Mouse (Mus musculus) v-Abl transformed pro-B cells (cell line): ENCODE results near the gene Gm4952.
"Not testable (repeated sequence)": the region's sequence is repeated elsewhere in the genome, so short reads cannot be mapped to it uniquely, and the experiment has no call there.

Source experiments
- in situ Hi-C, 2 experiments: fragments of 400-800 bp; cut with MboI; formaldehyde crosslinking; loops; one replicate each; pipeline ENCODE4 v1.15.1; 2025; ENCODE audit not compliant: unreplicated experiment in 2 of 2

Gm4952 gene

DNA sequence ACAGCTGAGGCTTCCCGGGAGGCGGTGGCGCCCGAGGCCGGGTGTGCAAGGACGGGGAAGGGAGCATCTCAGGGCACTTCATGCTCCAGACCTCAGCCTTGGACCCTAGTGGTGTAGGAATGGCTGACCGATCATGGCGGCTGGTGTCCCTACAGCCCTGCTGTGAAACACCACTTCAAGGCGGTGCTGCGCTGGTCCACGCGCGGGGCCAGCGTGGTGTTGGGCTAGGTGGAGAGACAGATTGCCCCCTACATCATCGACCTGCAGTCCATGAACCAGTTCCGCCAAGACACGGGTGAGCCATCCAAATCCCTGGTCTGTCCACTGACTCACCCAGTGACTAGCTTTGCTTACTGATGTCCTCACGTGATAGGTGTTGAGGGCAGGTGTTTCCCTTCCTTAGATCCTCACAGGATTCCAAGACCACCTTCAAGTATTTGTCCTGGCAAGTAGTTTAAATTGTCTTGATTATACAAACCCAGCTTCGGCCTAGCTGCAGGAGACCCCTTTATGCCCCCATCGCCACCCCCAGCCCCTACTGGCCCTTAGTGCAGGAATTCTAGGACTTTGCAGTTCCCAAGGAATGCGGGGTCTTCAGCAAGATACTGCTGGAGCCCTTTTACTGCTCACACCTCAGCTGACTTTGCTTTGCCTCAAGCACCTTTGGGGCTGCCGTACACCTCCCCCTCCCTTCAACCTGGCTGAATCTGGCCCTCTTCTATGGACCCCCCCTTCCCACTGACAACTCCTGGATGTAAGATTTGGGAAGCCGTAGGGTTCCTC lies 3.3 kb upstream of the Gm4952 start:
- in situ Hi-C loops: loop anchor here (10.0 to 25.0 kb wide), 3 partner anchors 462 to 1218 kb away; partner anchors contain the start of gene Olfr1499 (in 1 of the 2)

- in situ Hi-C loops: loop anchor here (10.0 to 25.0 kb wide), 3 partner anchors 462 to 1218 kb away; partner anchors contain the start of gene Olfr1499 (in 1 of the 2)
Observed at GRCm38 (mm10) chr19:12597073-12597405, 2.7 kb upstream of the Gm4952 start.

DNA sequence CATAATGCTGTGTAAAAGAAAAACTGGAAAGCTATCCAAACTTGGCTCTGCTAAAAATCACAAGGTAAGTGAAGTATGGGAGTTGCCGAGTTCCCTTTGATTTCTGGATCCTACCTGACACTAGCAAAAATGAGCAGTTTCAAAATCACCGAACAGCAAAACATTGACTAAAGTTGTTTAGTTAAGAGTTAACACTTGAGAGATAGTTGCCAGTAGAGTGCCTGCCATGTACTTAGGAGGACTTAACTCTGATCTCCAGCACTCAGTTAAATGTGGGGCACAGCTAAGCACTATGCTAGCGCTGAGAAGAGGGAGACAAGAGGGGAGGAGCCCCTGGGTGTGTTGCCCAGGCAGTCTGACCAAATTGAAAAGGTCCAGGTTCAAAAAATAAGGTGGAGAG lies 1.1 kb upstream of the Gm4952 start:
- in situ Hi-C loops: loop anchor here (10.0 to 25.0 kb wide), 3 partner anchors 464 to 1216 kb away; partner anchors contain the start of gene Olfr1499 (in 1 of the 2)

DNA sequence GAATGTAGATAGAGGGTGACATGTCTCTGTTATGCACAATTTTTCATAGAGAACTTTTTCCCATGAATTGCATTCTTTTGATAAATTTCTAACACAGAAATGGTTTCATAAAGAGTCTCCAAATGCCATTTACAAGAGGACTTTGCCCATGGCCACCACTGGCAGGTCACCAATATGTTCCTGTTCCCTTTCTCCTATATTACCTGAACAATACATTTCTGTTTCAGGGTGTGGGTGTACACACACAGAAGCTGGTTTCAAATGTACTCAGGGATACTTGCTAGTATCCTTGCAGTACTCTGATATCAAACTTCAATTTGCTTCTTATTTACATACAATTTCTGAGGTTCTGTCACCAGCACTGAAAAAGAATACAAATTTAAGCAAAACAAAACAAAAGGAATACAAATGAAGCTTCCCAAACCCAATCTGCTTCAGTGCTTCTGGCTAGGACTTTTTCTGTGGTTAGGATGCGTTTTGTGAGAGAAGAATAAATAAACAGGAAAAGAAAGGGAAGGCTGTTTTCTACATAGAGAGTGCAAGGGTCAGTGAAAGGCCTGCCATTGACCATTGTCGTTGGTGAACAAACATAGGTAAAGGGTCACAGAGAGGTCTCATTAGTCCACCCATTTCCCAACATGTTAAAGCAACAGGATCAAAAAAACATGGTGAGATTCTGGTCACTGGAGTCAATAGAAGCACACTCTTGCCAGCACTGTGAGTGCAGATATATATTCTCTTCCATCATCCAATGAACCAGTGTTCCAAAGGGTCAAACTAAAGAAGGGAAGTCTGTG lies 1.1 kb downstream of the Gm4952 start:
- in situ Hi-C loops: no loop called here

- in situ Hi-C loops: no loop called here
Observed at GRCm38 (mm10) chr19:12608336-12608735, 8.6 kb downstream of the Gm4952 start.

DNA sequence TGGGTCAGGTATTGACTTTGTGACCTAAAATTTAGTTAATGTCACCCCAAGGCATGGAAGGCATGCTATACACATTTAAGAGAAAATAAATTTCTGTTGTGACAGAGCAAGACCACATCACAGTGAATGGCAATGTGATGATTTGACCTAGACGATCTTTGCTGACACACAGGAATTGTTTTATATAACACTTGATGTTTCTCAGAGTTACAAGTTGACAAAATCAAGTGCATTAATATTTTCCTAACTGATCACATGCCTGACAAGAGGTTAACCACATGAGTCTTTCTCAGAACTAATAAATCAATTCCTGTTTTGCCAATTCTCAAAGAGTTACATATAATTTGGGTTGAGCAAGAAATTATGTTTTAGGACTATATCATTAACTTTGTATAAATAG lies 13.9 kb downstream of the Gm4952 start:
- in situ Hi-C loops: no loop called here

DNA sequence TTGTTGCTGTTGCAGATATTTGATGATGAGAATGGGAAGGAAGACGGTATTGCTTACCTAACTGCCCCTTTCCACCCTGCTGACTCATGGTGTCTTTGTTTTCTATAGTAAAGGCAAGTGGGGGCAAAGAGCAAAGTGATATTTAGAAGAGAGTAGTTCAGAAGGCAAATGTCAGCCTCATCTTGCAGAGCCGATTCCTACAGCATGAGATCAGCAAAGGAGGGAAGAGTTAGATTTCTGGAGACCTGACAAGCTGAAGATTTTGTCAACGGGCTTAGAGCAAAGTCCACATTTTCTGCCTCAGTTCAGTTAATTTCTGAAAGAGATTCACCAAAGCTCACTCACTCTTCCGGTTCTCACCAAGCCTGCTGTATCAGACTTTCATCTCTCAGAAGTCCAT lies 33.4 kb downstream of the Gm4952 start, which contains the start of gene Glyat:
Gene Glyat (plus strand): TSS at position 133 of the 400 bp plus-strand sequence.
- in situ Hi-C loops: no loop called here

DNA sequence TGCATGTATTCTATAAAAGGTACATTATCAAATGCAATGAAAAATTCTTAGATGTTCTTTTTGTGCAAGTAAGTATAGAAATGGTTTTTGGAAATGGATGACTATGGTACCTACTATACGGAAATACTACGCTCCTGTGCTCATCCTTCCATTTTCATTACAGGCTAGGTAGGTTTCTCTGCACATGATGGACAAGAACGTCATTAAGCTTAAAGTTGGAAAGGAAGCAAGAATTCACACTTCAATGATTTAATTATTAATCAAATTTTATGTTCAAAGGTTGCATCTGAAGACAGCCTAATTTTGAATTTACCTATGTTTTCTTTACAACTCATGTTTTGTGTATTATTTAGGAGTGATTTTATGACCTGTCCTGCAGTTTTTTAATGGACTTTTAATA lies 34.5 kb downstream of the Gm4952 start:
- in situ Hi-C loops: no loop called here

- in situ Hi-C loops: no loop called here
Observed at GRCm38 (mm10) chr19:12634963-12635362, 35.2 kb downstream of the Gm4952 start.

- in situ Hi-C loops: no loop called here
Observed at GRCm38 (mm10) chr19:12636863-12637262, 37.1 kb downstream of the Gm4952 start.

DNA sequence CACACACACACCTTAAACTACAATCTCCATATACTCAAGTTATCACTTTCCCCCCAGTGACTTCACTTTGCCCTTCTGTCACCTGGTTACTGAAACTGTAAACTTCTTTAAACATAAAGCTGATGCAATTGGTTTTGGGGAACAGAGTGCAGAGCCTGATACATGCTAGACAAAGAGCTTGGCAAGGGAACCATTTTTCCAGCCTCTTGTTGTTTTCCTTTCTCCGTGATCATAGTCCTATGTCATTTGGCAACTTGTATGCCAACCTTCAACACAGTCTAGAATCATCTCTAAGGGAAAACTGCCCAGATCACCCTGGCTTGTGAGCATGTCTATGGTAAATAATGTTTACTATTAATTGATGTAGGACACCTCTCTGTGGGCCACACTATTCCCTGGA lies 38.3 kb downstream of the Gm4952 start:
- in situ Hi-C loops: no loop called here

DNA sequence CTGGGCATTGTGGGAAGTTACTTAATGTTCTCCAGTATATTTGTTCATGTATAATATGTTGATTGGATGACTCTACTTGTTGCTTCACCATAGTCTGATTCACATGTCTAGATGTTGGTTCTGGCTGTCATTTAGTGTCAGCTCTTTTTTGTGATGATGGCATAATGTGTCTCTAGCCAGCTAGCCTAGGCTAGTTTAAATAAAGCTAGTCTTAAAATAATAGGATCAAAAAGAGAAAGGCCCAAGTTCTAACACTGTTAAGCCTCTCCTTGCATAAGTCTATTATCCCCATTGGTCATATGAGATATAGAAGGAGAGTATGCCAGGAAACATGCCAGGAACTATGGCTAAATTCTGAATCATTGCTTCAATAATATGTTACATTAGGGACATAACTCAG lies 49.7 kb downstream of the Gm4952 start:
- in situ Hi-C loops: no loop called here

DNA sequence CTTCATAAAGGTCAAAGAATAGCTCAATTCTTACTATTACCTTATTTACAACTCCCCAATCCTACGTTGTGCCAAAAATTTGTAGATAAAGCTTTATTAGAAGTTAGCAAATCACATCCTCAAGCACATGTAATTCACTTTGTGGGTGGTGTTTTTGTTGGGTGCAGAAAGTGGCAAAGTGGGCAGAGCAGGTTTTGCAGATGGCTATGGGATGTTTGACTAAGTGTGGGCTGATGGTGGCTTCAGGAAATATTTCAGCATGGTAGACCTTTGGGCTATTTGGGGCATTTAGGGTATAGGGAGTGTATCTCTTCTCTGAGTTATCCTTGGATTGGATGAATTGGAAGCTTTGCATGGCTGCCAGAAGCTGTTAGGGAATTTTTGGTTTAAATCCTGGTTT lies 66.4 kb downstream of the Gm4952 start:
- in situ Hi-C loops: no loop called here

GRCm38 (mm10) chr19:12668601-12669000 lies 68.8 kb downstream of the Gm4952 start:
- in situ Hi-C loops: not testable (repeated sequence)

- in situ Hi-C loops: no loop called here
Observed at GRCm38 (mm10) chr19:12670139-12670538, 70.4 kb downstream of the Gm4952 start, which contains the start of gene Olfr1442. Gene Olfr1442, plus strand, starts transcription at chr19:12670439.

GRCm38 (mm10) chr19:12671051-12671450 lies 71.3 kb downstream of the Gm4952 start:
- in situ Hi-C loops: no loop called here

DNA sequence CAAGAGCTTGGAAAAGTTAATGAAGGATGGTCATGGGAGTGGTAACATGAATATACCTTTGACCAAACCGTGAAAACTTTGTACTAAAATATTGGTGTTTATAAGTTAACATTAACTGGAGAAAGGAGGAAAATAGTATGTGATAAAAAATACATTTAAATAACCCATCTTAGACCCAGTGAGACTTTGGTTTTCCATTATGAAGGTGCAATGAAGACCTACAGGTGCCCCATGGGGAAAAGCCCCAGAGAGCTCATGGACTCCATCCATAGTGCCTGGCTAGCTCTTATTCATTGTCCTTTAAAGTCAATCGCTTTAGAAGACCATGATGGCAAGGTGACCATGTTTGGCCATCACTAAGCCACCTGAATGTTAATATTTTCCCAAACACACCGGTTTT lies 78.0 kb downstream of the Gm4952 start, which contains the start of gene Olfr1443:
Gene Olfr1443 (plus strand): TSS at position 301 of the 400 bp plus-strand sequence.
- in situ Hi-C loops: no loop called here
